Mouse (Mus musculus) hindbrain, embryonic 13.5 days (tissue): ENCODE results near the gene Arxes1. TPM values are rescaled to one million over a fixed set of nuclear protein-coding genes. Genes with fewer than 3 reads are reported as not detected.
"Not testable (repeated sequence)": the region's sequence is repeated elsewhere in the genome, so short reads cannot be mapped to it uniquely, and the experiment has no call there.

Source experiments
- ATAC-seq: fragments of 200-750 bp; cut with Nextera tagmentation; 2 replicates; pipeline ENCODE4 v1.8.0; 2017; ENCODE audit warnings: moderate TSS enrichment; ENCODE audit not compliant: low FRiP score
- H3K27ac ChIP-seq: fragments of 300-500 bp; sonication (generic); 2 replicates; pipeline ENCODE4 v1.5.1; 2015; ENCODE audit warnings: inconsistent platforms, mild to moderate bottlenecking, moderate library complexity
- H3K27me3 ChIP-seq: fragments of 300-500 bp; sonication (generic); 2 replicates; pipeline ENCODE4 v1.6.1; 2015; ENCODE audit warnings: mild to moderate bottlenecking, inconsistent platforms
- H3K36me3 ChIP-seq: fragments of 300-500 bp; sonication (generic); 2 replicates; pipeline ENCODE4 v1.6.1; 2015; ENCODE audit warnings: mild to moderate bottlenecking, inconsistent platforms
- H3K4me1 ChIP-seq: fragments of 300-500 bp; sonication (generic); replicated peaks from 2 replicates; pipeline ENCODE4 v1.6.1; 2015; ENCODE audit warnings: inconsistent platforms
- H3K4me2 ChIP-seq: fragments of 300-500 bp; sonication (generic); 2 replicates; pipeline ENCODE4 v1.6.1; 2015; ENCODE audit warnings: inconsistent platforms, mild to moderate bottlenecking, moderate library complexity
- H3K4me3 ChIP-seq: fragments of 300-500 bp; sonication (generic); 2 replicates; pipeline ENCODE4 v1.5.1; 2015; ENCODE audit warnings: mild to moderate bottlenecking, inconsistent platforms
- H3K9ac ChIP-seq: fragments of 300-500 bp; sonication (generic); 2 replicates; pipeline ENCODE4 v1.6.1; 2015; ENCODE audit warnings: mild to moderate bottlenecking, inconsistent platforms
- H3K9me3 ChIP-seq: fragments of 300-500 bp; sonication (generic); 2 replicates; pipeline ENCODE4 v1.6.1; 2016; ENCODE audit warnings: inconsistent platforms
- WGBS: fragments of 180-500 bp; shearing (Covaris S2); methylation state at CpG from one replicate; pipeline ENCODE4 v1.1.7; 2015; 5-methylcytosine and 5-hydroxymethylcytosine counted together
- polyA plus RNA-seq: library from polyadenylated mRNA; unstranded; fragments of >200 nt; fragmentation: Nextera tagmentation; extraction: Ambion mirVana; gene quantifications from 2 replicates; pipeline ENCODE4 v1.2.1, GENCODE M21; 2015

Gene Arxes1
- polyA plus RNA-seq, 1 experiment from 2014 or later: 100 TPM

- Histone ChIP-seq H3K9me3 (no peaks in the 10 kb centered on the region), H3K4me2 (no peak overlapping the region), H3K4me1 (no peaks in the 10 kb centered on the region), H3K9ac (no peak overlapping the region), H3K27ac (no peak overlapping the region), H3K36me3 (no peaks in the 10 kb centered on the region), H3K27me3 (0 out of 2 replicates have a peak, but pooled peaks cover 2% of the 10 kb centered on the region), H3K4me3 (no peak overlapping the region)
- no peak for ATAC-seq
- WGBS: 86% methylated on average over 1 of the region's 1 CpGs
These were observed 27.5 kb downstream of the Arxes1 start for GRCm38 (mm10) chrX:136060698-136061097.

GRCm38 (mm10) chrX:136067201-136067991 is 34.2 kb downstream of the Arxes1 start:
- H3K4me1 ChIP-seq, H3K27me3 ChIP-seq, H3K9me3 ChIP-seq, H3K36me3 ChIP-seq: not testable (repeated sequence)
- Histone ChIP-seq H3K4me3 (peak overlapping the region; percentile 47), H3K27ac (peak overlapping the region; percentile 89), H3K9ac (peak overlapping the region; percentile 73), H3K4me2 (peak overlapping the region; percentile 53)
- WGBS: 13% methylated on average over 9 of the region's 48 CpGs
- ATAC-seq: peak; percentile 82

GRCm38 (mm10) chrX:136068020-136068419 is 34.9 kb downstream of the Arxes1 start, which contains the start of gene Bex2:
Gene Bex2, minus strand, starts transcription at chrX:136068236.
- not testable (repeated sequence) for H3K36me3 ChIP-seq, H3K9me3 ChIP-seq, H3K4me1 ChIP-seq, H3K27me3 ChIP-seq
- H3K9ac ChIP-seq: peak within 1 kb of the TSS; percentile 73
- peak within 1 kb of the TSS; percentile 89 for H3K27ac ChIP-seq
- peak within 1 kb of the TSS; percentile 47 for H3K4me3 ChIP-seq
- 40% methylated on average over 1 of the region's 32 CpGs for WGBS
- H3K4me2 ChIP-seq: peak within 1 kb of the TSS; percentile 53
- ATAC-seq: peak; percentile 98

Other genes starting within 250 kb of the Arxes1 start
- gene Bhlhb9, start 235.8 kb upstream of the Arxes1 start, polyA plus RNA-seq: 107 and 112 TPM in 2 replicates
- gene Gprasp2, start 194.3 kb upstream of the Arxes1 start, polyA plus RNA-seq: 145 and 151 TPM in 2 replicates
- 228 and 234 TPM in 2 replicates for gene Arxes2, start 39.5 kb upstream of the Arxes1 start, polyA plus RNA-seq
- gene Bex2, start 34.9 kb downstream of the Arxes1 start, polyA plus RNA-seq: 612 and 622 TPM in 2 replicates
- gene Nxf3, start 51.9 kb downstream of the Arxes1 start, polyA plus RNA-seq: not detected in 2 replicates
- 107 and 114 TPM in 2 replicates for gene Bex4, start 105.6 kb downstream of the Arxes1 start, polyA plus RNA-seq
- gene Tceal8, start 139.0 kb downstream of the Arxes1 start, polyA plus RNA-seq: 141 and 144 TPM in 2 replicates
- gene Tceal5, start 170.5 kb downstream of the Arxes1 start, polyA plus RNA-seq: 24.5 and 28.4 TPM in 2 replicates
- gene Tceal7, start 181.4 kb downstream of the Arxes1 start, polyA plus RNA-seq: 1.4 and 2.5 TPM in 2 replicates
- 199 and 209 TPM in 2 replicates for gene Bex1, start 182.1 kb downstream of the Arxes1 start, polyA plus RNA-seq
- gene Tceal9, start 211.7 kb downstream of the Arxes1 start, polyA plus RNA-seq: 323 and 327 TPM in 2 replicates
- 724 and 725 TPM in 2 replicates for gene Bex3, start 236.9 kb downstream of the Arxes1 start, polyA plus RNA-seq